Mouse (Mus musculus) kidney, embryonic 16.5 days (tissue): ENCODE results near the gene Dnajc10. TPM values are rescaled to one million over a fixed set of nuclear protein-coding genes. Genes with fewer than 3 reads are reported as not detected.

Experiments used
- ATAC-seq: fragments of 200-750 bp; cut with Nextera tagmentation; 2 replicates; pipeline ENCODE4 v1.8.0; 2017; ENCODE audit warnings: moderate TSS enrichment; ENCODE audit not compliant: low FRiP score, low TSS enrichment
- H3K27ac ChIP-seq: fragments of 300-500 bp; sonication (generic); 2 replicates; pipeline ENCODE4 v1.5.1; 2014; ENCODE audit warnings: low read length
- H3K27me3 ChIP-seq: fragments of 300-500 bp; sonication (generic); 2 replicates; pipeline ENCODE4 v1.6.1; 2014; ENCODE audit warnings: low read length, control low read depth, mixed read lengths; ENCODE audit not compliant: insufficient read depth
- H3K36me3 ChIP-seq: fragments of 300-500 bp; sonication (generic); 2 replicates; pipeline ENCODE4 v1.6.1; 2014; ENCODE audit warnings: low read length, control low read depth, mixed read lengths; ENCODE audit not compliant: insufficient read depth
- H3K4me1 ChIP-seq: fragments of 300-500 bp; sonication (generic); 2 replicates; pipeline ENCODE4 v1.6.1; 2014; ENCODE audit warnings: low read length, control low read depth, mixed read lengths; ENCODE audit not compliant: insufficient read depth
- H3K4me2 ChIP-seq: fragments of 300-500 bp; sonication (generic); replicated peaks from 2 replicates; pipeline ENCODE4 v1.6.1; 2014; ENCODE audit warnings: low read depth, low read length
- H3K4me3 ChIP-seq: fragments of 300-500 bp; sonication (generic); 2 replicates; pipeline ENCODE4 v1.5.1; 2014; ENCODE audit warnings: mild to moderate bottlenecking, low read length
- H3K9ac ChIP-seq: fragments of 300-500 bp; sonication (generic); replicated peaks from 2 replicates; pipeline ENCODE4 v1.6.1; 2014; ENCODE audit warnings: low read length
- H3K9me3 ChIP-seq: fragments of 300-500 bp; sonication (generic); 2 replicates; pipeline ENCODE4 v1.6.1; 2016; ENCODE audit warnings: low read length, control low read depth
- WGBS: fragments of 180-500 bp; shearing (Covaris S2); extraction: QIAGEN DNeasy Blood & Tissue Kit; methylation state at CpG from one replicate; pipeline ENCODE4 v1.1.7; 2014; 5-methylcytosine and 5-hydroxymethylcytosine counted together
- polyA plus RNA-seq: library from polyadenylated mRNA; unstranded; fragments of >200 nt; fragmentation: Nextera tagmentation; extraction: Ambion mirVana; gene quantifications from 2 replicates; pipeline ENCODE4 v1.2.1, GENCODE M21; 2015

Gene Dnajc10
- polyA plus RNA-seq, 1 experiment from 2014 or later: 92.3 TPM

DNA sequence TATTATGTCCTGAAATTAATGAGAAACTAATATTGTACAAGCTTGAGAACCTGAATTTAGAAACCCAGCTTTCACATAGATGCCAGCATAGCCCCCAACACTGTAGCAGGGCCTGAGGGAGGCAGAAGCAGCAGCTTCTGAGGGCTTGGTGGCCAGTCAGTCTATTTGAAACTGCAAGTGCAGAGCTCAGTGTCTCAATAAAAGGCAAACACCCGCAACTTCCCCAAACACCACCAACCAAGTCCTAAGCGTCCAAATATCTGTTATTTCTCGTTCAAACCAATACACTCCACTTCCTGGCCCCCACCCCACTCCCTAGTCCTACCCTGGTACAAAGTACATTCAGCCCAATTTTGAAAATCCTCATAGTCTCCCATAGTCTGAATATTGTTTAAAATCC lies 16.9 kb upstream of the Dnajc10 start:
- Histone ChIP-seq H3K27ac (no peak overlapping the region), H3K4me1 (no peaks in the 10 kb centered on the region), H3K9ac (no peak overlapping the region), H3K4me2 (no peak overlapping the region), H3K36me3 (no peaks in the 10 kb centered on the region), H3K4me3 (no peak overlapping the region), H3K27me3 (no peaks in the 10 kb centered on the region), H3K9me3 (no peaks in the 10 kb centered on the region)
- no peak for ATAC-seq
- WGBS: 70% methylated on average over 3 of the region's 3 CpGs

DNA sequence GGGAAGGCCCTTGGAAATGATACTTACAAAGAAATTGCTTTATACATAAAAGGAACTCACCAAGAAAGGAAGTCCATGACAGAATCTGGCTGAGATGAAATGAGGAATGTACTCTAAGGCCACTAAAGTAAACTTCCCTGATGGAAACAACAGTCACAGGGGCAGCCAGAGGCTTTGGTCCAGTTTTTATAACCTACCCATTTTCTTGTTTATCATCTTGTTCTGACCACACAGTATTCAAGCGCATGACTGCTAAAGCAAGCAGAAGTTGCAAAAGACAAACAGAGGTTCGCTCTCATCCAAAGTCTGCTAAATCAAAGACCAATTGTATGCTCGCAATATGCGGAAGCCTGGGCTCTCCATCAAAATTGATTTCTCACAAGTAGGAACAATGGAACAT lies 14.5 kb upstream of the Dnajc10 start:
- Histone ChIP-seq H3K4me1 (no peaks in the 10 kb centered on the region), H3K36me3 (no peaks in the 10 kb centered on the region), H3K27ac (no peak overlapping the region), H3K4me3 (no peak overlapping the region), H3K9ac (no peak overlapping the region), H3K27me3 (no peaks in the 10 kb centered on the region), H3K9me3 (no peaks in the 10 kb centered on the region), H3K4me2 (no peak overlapping the region)
- WGBS: 87% methylated on average over 4 of the region's 4 CpGs
- no peak for ATAC-seq

DNA sequence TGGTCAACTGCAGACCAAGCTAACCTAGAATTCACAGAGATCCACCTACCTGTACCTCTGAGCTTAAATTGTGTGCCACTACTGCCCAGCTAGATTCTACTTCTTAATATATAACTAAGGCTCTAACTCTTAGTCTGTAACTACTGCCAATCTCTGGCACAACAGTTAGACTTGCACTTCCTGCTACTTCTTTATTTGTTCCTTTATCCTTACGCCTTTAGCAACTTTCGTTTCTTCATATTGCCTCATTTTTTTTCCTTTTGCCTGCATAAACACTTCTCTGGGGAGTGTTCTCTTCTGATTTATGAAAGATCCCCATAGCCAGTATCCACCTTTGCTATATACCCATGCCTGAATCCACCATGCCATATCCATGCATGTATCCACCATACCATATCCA lies 11.3 kb upstream of the Dnajc10 start:
- ATAC-seq: no peak
- H3K36me3 ChIP-seq: no peaks in the 10 kb centered on the region
- no peaks in the 10 kb centered on the region for H3K9me3 ChIP-seq
- H3K9ac ChIP-seq: no peak overlapping the region
- no peak overlapping the region for H3K27ac ChIP-seq
- no peak overlapping the region for H3K4me3 ChIP-seq
- 97% methylated on average over 2 of the region's 2 CpGs for WGBS
- no peak overlapping the region for H3K4me2 ChIP-seq
- no peaks in the 10 kb centered on the region for H3K27me3 ChIP-seq
- H3K4me1 ChIP-seq: no peaks in the 10 kb centered on the region

DNA sequence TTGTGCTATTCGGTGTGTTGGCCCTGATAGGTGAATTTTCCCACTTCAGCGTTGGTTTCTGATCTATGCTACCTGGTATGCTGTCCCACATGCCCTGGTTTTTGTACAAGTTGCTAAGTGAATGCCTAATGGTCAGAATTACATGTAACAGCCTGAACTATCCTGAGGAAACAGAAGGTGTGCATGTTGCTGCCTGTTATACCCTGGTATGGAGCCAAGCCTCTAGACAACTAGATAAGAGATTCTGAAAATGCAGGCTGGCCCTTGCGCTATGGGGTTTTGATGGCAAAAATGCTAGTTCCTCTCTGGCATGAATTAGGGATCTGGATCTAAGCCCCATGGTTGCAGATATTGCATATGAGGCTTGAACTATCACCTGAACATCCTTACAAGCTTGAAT lies 7.6 kb upstream of the Dnajc10 start:
- no peaks in the 10 kb centered on the region for H3K4me1 ChIP-seq
- ATAC-seq: no peak
- H3K9ac ChIP-seq: no peak overlapping the region
- no peaks in the 10 kb centered on the region for H3K36me3 ChIP-seq
- no peak overlapping the region for H3K27ac ChIP-seq
- no peaks in the 10 kb centered on the region for H3K9me3 ChIP-seq
- H3K4me3 ChIP-seq: no peak overlapping the region
- WGBS: 91% methylated on average over 3 of the region's 3 CpGs
- H3K27me3 ChIP-seq: no peaks in the 10 kb centered on the region
- H3K4me2 ChIP-seq: no peak overlapping the region

DNA sequence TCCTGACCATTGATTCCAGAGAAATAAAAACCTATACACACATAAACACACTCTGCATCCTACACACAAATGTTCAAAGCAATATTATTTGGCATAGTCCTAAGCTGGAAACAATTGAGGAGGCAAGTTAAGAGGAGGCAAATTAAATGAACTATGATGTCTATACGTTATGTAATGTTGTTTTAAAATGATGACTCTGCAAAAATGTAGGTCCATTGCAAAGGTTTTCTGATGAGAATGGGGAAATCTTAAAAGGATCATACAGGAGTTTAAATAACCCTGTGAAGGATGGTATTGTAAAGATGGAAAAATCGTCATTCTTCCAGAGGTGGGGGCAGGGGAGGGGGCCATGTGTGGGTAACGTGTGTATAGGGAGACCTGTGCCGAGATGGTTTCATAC lies 5.5 kb upstream of the Dnajc10 start:
- Histone ChIP-seq H3K27me3 (no peaks in the 10 kb centered on the region), H3K36me3 (no peaks in the 10 kb centered on the region), H3K4me2 (no peak overlapping the region), H3K9me3 (no peaks in the 10 kb centered on the region), H3K4me3 (no peak overlapping the region), H3K4me1 (peaks cover 2% of the 10 kb centered on the region), H3K27ac (no peak overlapping the region), H3K9ac (no peak overlapping the region)
- ATAC-seq: no peak
- 78% methylated on average over 4 of the region's 4 CpGs for WGBS

DNA sequence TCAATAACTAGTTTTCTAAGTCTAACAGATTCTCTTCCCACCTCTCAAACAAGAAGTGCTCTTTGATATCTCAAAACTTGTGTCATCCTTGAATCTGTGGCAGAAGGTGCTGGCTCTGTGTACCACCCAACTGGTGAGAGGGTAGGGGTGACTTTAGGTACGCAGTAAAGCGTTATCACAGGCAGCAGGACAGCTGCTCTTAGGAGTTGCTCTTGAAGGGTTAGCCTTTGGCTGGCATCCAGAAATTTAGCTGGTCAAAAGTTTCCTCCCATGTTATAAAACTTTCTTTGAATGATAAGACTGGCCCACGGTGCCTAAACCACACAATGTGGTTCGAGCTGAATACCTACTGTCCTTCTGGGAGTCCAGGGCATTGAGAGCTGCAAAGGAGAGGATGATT lies 4.5 kb upstream of the Dnajc10 start:
- no peaks in the 10 kb centered on the region for H3K36me3 ChIP-seq
- H3K27me3 ChIP-seq: no peaks in the 10 kb centered on the region
- no peak overlapping the region for H3K9ac ChIP-seq
- H3K27ac ChIP-seq: no peak overlapping the region
- peaks cover 5% of the 10 kb centered on the region for H3K4me1 ChIP-seq
- H3K4me2 ChIP-seq: no peak overlapping the region
- WGBS: 56% methylated on average over 4 of the region's 4 CpGs
- H3K9me3 ChIP-seq: no peaks in the 10 kb centered on the region
- ATAC-seq: no peak
- no peak overlapping the region for H3K4me3 ChIP-seq

DNA sequence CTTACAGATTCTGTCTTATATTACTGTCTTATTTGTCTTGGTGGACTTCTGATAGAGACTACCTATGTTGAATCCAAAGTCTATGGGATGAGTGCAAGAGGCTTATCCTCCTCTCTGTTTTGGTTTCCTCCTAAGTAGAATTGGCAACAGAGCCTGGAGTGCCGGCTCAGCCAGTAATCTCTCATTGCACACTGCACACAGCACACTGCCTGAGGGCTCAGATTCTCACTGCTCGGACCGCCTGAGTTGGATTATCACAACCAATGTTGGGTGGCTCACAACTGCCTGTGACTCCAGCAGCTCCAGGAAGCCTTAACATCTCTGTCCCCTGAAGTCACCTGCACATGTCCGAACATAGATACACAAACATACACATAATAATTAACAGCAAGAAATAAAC lies 3.9 kb upstream of the Dnajc10 start:
- no peaks in the 10 kb centered on the region for H3K36me3 ChIP-seq
- H3K4me1 ChIP-seq: peaks cover 8% of the 10 kb centered on the region
- H3K27me3 ChIP-seq: no peaks in the 10 kb centered on the region
- no peak overlapping the region for H3K9ac ChIP-seq
- H3K4me2 ChIP-seq: no peak overlapping the region
- no peaks in the 10 kb centered on the region for H3K9me3 ChIP-seq
- WGBS: 75% methylated on average over 4 of the region's 4 CpGs
- no peak overlapping the region for H3K4me3 ChIP-seq
- ATAC-seq: no peak
- no peak overlapping the region for H3K27ac ChIP-seq

DNA sequence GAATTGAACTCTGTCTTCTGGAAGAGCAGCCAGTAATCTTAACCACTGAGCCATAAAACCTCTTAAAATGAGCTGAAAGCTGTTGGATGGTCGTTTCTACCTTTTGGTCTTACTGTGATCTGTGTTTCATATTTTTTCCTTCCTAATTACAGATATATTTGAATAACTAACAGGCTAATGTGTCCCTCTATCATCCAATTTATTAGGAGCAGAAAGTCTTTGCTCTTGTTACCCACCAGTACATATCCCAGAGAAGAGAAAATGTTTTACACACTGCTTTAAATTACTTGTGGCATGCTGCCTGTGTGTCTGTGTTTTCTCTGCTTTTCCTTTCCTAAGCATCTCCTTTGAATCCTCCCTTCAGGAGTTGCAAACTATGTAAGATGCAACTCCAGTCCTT lies 1.1 kb upstream of the Dnajc10 start:
- no peak for ATAC-seq
- H3K36me3 ChIP-seq: peaks cover 5% of the 10 kb centered on the region; the same call in 1 of the 2 replicates
- no peaks in the 10 kb centered on the region for H3K27me3 ChIP-seq
- no peaks in the 10 kb centered on the region for H3K9me3 ChIP-seq
- H3K4me2 ChIP-seq: no peak overlapping the region
- H3K27ac ChIP-seq: no peak overlapping the region
- peaks cover 15% of the 10 kb centered on the region for H3K4me1 ChIP-seq
- H3K4me3 ChIP-seq: no peak overlapping the region
- no peak overlapping the region for H3K9ac ChIP-seq
- 22% methylated on average over 1 of the region's 1 CpGs for WGBS

DNA sequence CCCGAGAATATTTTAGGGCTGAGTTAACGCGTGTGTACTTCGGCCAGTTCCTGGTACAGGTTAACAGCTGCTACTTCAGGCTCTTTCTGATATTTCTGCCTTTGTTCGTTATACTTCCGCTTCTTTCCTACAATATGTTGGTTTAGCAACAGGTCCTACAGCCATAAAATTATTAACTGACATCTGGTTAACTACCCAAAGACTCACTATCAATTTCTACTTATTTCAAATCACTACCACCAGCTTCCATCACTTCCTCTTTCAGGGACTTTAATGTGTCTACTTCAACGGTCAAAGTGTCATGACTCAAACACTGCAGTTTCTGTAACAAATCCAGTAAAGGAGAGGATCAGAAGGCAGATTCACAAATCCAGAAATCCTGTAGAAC lies 418 bp upstream of the Dnajc10 start:
- H3K9me3 ChIP-seq: no peaks in the 10 kb centered on the region

DNA sequence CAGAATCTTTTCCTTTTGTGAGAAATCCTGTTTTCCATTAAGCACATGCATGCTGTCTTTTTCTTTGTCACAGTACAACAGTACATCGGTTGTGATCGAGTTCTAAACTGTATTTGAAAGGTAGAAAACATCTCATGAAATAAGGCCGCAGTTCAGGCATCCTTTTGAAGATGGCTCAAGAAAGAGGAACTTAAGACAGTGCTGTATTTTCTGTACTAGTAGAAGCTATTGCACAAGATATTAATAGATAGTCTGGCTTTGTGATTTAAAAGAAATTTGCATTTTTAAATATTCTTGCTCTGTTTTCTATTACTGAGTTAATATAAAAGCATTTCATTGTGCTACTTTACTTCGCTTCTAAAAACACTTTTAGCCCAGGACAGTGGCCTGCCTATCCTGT lies 7.6 kb downstream of the Dnajc10 start:
- no peak overlapping the region for H3K27ac ChIP-seq
- no peak overlapping the region for H3K9ac ChIP-seq
- peaks cover 45% of the 10 kb centered on the region for H3K36me3 ChIP-seq
- H3K9me3 ChIP-seq: no peaks in the 10 kb centered on the region
- no peak overlapping the region for H3K4me2 ChIP-seq
- no peak for ATAC-seq
- H3K4me3 ChIP-seq: no peak overlapping the region
- H3K4me1 ChIP-seq: no peaks in the 10 kb centered on the region
- H3K27me3 ChIP-seq: no peaks in the 10 kb centered on the region
- WGBS: 93% methylated on average over 4 of the region's 4 CpGs

More for the DNA sequence above, 418 bp upstream of the Dnajc10 start:
- peak overlapping the region; percentile 59 for H3K4me2 ChIP-seq
- ATAC-seq: peak; percentile 27; the same call in 1 of the 2 replicates
- H3K27me3 ChIP-seq: no peaks in the 10 kb centered on the region
- 43% methylated on average over 7 of the region's 7 CpGs for WGBS
- peaks cover 7% of the 10 kb centered on the region; the same call in 1 of the 2 replicates for H3K36me3 ChIP-seq
- H3K9ac ChIP-seq: peak overlapping the region; percentile 95
- H3K4me1 ChIP-seq: peaks cover 15% of the 10 kb centered on the region
- peak overlapping the region; percentile 92 for H3K4me3 ChIP-seq
- peak overlapping the region; percentile 98 for H3K27ac ChIP-seq

DNA sequence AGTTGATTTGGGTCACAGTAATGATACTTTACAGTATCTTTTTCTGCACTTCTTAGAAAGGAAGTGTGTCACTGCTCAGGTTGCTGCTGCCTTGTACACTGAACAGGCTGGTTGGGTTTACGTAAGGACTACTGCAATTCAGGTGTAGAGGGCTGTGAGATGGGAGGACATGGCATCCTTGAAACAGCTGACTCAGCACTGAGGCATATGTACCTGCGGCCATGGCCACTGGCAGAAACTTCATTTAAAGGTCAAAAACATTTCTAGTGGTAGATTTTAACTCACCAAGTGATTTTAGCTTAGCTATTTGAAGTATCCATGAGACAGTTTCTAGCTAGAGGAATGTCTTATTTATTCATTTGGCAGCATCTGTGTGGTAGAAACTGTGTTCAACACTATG lies 10.5 kb downstream of the Dnajc10 start:
- no peaks in the 10 kb centered on the region for H3K9me3 ChIP-seq
- peaks cover 42% of the 10 kb centered on the region for H3K36me3 ChIP-seq
- H3K4me1 ChIP-seq: no peaks in the 10 kb centered on the region
- no peak overlapping the region for H3K27ac ChIP-seq
- H3K9ac ChIP-seq: no peak overlapping the region
- no peaks in the 10 kb centered on the region for H3K27me3 ChIP-seq
- no peak overlapping the region for H3K4me3 ChIP-seq
- ATAC-seq: no peak
- 97% methylated on average over 2 of the region's 2 CpGs for WGBS
- H3K4me2 ChIP-seq: no peak overlapping the region
